Mouse (Mus musculus): Measurements from ENCODE around the gene Mapkapk5.

- TF ChIP-seq CTCF (IDR thresholded peaks at IDR 0.05; ENCODE audit: control insufficient read depth, insufficient read depth, low read length) (no peak), POLR2A (IDR thresholded peaks at IDR 0.05; ENCODE audit: borderline replicate concordance, control insufficient read depth, low read depth, low read length) (no peak)
Observed at GRCm38 (mm10) chr5:121569881-121570420, 24.2 kb upstream of the Mapkapk5 start.
